Mouse (Mus musculus) ES-E14 (cell line): ENCODE measurements at regions not wholly inside any gene's neighbourhood (a gene's known extent, or its start where the extent isn't known, plus 50 kb on each side); places are given as distances from the start of the nearest gene placed in this dataset.

Experiments used
- HCFC1 ChIP-seq: IDR thresholded peaks from 2 replicates; pipeline ENCODE4 v1.6.1; 2012; ENCODE audit warnings: low read length, inconsistent platforms, borderline replicate concordance; ENCODE audit not compliant: insufficient read depth
- ZC3H11A ChIP-seq: IDR thresholded peaks from 2 replicates; pipeline ENCODE4 v1.6.1; 2012; ENCODE audit warnings: low read depth, mild to moderate bottlenecking, inconsistent platforms, low read length, borderline replicate concordance
- ZNF384 ChIP-seq: IDR thresholded peaks from 2 replicates; pipeline ENCODE4 v1.6.1; 2012; ENCODE audit warnings: low read depth, low read length, inconsistent platforms

GRCm38 (mm10) chr10:9061979-9062378, 176.1 kb upstream of the Sash1 start:
- TF ChIP-seq ZC3H11A: no peak
- no peak for TF ChIP-seq ZNF384
- TF ChIP-seq HCFC1: no peak
